ENCODE assay signal across 40 mouse cellular contexts in the genomic region with DNA sequence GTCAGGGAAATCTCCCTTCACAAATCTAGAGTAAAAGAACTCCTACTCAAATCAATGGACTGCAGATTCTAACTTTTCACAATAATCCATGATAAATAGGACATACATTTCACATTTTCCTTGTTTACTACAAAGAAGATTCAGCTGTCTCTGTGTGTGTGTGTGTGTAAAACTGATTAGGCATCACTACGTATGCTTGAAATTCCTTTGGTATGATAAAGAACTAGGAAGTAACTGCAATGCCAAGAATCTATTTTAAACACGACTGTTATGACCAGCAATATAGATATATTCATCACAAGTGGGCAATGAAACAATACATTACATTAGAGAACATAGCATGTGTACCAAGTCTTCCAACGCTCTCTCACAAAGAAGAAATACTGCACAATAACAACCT. TPM values are rescaled to one million over a fixed set of nuclear protein-coding genes. Genes with fewer than 3 reads are reported as not detected.
"Had no signal": no experiment of that assay in that cellular context is flagged by ENCODE, and none has a peak within 500 bp of the region (broad histone marks: within the 10 kb centered on the region; RNA-seq: fewer than 3 reads in every experiment).

No protein-coding gene starts in this region.

- H3K36me3 ChIP-seq: heart, embryonic 15.5 days; hindbrain, embryonic 15.5 days; intestine, embryonic 15.5 days had no signal

- H3K9ac ChIP-seq: heart, embryonic 12.5 days; heart, embryonic 13.5 days; heart, embryonic 15.5 days; hindbrain, embryonic 12.5 days; hindbrain, embryonic 13.5 days; hindbrain, embryonic 14.5 days; hindbrain, embryonic 15.5 days; intestine, embryonic 15.5 days; kidney, embryonic 15.5 days had no signal

- H3K4me1 ChIP-seq: heart, embryonic 15.5 days; hindbrain, embryonic 10.5 days; hindbrain, embryonic 12.5 days; hindbrain, embryonic 13.5 days; hindbrain, embryonic 15.5 days; intestine, embryonic 15.5 days; kidney, embryonic 15.5 days had no signal

- DNase-seq: heart, postnatal 10 days; heart, postnatal 14 days; heart, postnatal 36 days; heart, postnatal 4 days; kidney, adult 11 months; kidney, adult 18-20 months; kidney, adult 2 months; kidney, adult 8-10 months; kidney, adult 9 months; kidney, postnatal 10 days; kidney, postnatal 14 days; kidney, postnatal 25 days; kidney, postnatal 36 days; kidney, postnatal 4 days; layer of hippocampus, adult 9-11 months; layer of hippocampus, postnatal 36 days had no signal

- H3K4me3 ChIP-seq: heart, embryonic 12.5 days; heart, embryonic 13.5 days; heart, embryonic 15.5 days; hindbrain, embryonic 10.5 days; hindbrain, embryonic 12.5 days; hindbrain, embryonic 13.5 days; hindbrain, embryonic 15.5 days; intestine, embryonic 15.5 days; kidney, embryonic 15.5 days; layer of hippocampus, adult 2 months; left cerebral cortex, adult 2 months had no signal

- H3K27ac ChIP-seq: heart, embryonic 13.5 days; heart, embryonic 15.5 days; hindbrain, embryonic 10.5 days; hindbrain, embryonic 12.5 days; hindbrain, embryonic 13.5 days; hindbrain, embryonic 14.5 days; hindbrain, embryonic 15.5 days; hindbrain, postnatal 0 days; intestine, embryonic 15.5 days; kidney, embryonic 15.5 days; kidney, postnatal 0 days; layer of hippocampus, adult 2 months; left cerebral cortex, adult 2 months had no signal

- H3K27me3 ChIP-seq: heart, embryonic 12.5 days; heart, embryonic 13.5 days; heart, embryonic 15.5 days; hindbrain, embryonic 12.5 days; hindbrain, embryonic 13.5 days; hindbrain, embryonic 15.5 days; intestine, embryonic 15.5 days; kidney, embryonic 15.5 days had no signal

- H3K9me3 ChIP-seq: heart, embryonic 12.5 days; heart, embryonic 13.5 days; heart, embryonic 15.5 days; hindbrain, embryonic 10.5 days; hindbrain, embryonic 12.5 days; hindbrain, embryonic 13.5 days; hindbrain, embryonic 15.5 days; intestine, embryonic 15.5 days; kidney, embryonic 15.5 days had no signal

RNA-seq across cellular contexts. Expression of a gene that starts 50.3 kb away (rescaled TPM):
- total RNA-seq: heart, postnatal 10 days; heart, postnatal 14 days; heart, postnatal 25 days; heart, postnatal 36 days; heart, postnatal 4 days; hematopoietic stem cell, adult 5-6 weeks; hindbrain, postnatal 0 days; layer of hippocampus, adult 18-20 months; layer of hippocampus, adult 2 months; layer of hippocampus, adult 8-10 months; layer of hippocampus, postnatal 10 days; layer of hippocampus, postnatal 14 days; layer of hippocampus, postnatal 25 days; layer of hippocampus, postnatal 36 days; left cerebral cortex, adult 18-20 months; left cerebral cortex, adult 2 months; left cerebral cortex, adult 8-10 months had no signal
- polyA plus RNA-seq: kidney, adult 2 months; large intestine, adult 2 months had no signal
